Mouse (Mus musculus): Measurements from ENCODE around the gene Prkag3. TPM values are rescaled to one million over a fixed set of nuclear protein-coding genes. Genes with fewer than 3 reads are reported as not detected.

Gene Prkag3
- not detected for total RNA-seq (2023)

DNA sequence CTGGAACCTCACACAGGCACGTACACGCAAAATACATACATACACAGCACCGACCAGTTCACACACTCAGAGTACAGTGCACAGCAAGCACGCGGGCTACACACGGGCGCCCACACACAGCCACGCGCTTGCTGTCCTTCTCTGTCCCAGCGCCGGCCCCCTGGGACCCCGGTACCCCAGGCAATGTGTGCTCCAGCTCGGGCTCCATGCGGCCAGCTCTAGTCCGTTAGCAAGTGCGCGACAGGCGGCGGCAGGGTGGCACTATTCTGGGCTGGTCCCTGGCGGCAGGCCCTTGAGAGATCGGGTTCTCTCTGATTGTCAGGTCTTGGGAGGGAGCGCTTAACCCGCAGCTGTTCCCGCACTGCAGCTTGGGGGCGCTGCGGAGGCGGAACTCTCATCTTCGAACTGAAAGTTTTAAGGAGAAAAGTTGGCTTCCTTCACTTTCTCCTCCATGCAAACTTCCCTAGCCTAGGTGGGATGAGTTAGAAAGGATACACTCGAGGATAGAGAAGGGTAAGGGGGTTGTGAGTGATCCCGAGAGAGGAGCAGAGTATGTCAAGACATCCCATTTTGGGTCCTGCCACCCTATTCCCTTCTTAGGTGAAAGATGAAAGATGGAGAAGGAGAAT is at the start of gene Prkag3:
Gene Prkag3 (minus strand): TSS at position 579 of the 629 bp plus-strand sequence.

DNA sequence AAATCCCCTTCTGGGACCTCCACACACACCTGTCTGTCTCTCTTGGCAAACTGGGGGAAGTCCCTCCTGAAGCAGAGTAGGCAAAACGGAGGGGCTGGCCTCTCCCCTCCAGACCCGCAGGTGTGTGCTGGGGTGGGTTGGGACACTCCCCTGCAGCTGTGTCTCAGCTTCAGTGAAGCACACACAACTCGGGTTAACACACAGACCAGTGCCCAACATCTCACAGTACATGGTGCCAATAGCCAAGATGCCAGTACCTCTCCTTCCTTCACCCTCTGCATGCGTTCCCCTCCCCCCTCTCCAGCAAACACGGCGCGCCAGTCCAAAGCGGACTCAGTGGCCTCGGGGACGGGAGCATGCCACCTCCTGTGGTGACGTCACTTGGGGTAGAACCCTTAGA is 42.2 kb upstream of the Prkag3 start, which contains the start of gene Wnt10a:
Gene Wnt10a (plus strand): TSS at position 268 of the 400 bp plus-strand sequence.

DNA sequence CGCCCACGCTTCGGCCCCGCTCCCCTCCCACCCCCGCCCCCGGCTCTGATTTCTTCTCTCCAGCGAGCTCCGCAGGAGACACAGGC is 22.7 kb upstream of the Prkag3 start, which contains the start of gene Wnt6:
Gene Wnt6 (plus strand): TSS at position 48 of the 86 bp plus-strand sequence.

DNA sequence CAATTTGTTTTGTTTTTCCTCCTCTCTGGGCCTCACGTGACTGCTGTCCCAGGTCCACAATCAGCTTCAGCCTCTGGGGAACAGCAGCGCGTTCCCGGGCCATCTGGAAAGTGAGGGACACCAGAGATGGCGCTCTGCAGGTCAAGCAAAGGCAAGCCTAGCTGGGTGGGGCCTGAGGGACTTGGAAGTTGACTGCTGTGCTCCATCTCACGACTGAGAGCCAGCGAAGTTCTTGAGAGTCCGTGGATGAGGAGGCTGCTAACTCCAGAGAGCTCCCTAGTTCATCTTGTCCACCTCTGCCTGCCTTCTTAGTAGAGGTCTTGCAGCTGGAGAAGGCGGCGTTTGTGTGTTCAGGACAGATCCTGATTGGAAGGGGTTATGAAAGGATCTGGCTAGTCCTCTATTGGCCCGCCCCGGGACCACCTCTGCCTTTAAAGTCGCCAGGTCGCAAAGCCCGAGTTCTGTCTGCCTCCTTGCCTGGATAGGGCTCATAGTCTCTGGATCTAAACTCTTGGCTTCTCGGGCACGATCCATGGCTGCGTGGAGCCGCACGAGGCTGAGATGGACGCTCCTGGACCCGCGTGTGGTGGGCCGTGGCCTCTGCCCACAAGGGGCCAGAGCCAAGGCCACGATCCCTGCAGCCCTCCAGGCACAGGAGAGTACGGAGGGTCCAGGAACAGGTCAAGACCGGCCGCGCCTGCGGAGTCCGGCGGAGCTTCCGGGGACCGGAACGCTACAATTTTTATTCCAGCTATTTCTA is 35.7 kb downstream of the Prkag3 start, which contains the start of gene Cyp27a1:
Gene Cyp27a1 (plus strand): TSS at position 476 of the 760 bp plus-strand sequence.

Other genes with a start within 250 kb of the Prkag3 start
- 10 to 100 TPM; 28.8 to 31.2 TPM for gene Cnot9, start 243.2 kb downstream of the Prkag3 start, total RNA-seq (2023)
- under 1 TPM; 0.29 to 0.80 TPM for gene Plcd4, start 206.3 kb downstream of the Prkag3 start, total RNA-seq (2023)
- 10 to 100 TPM; 27.2 to 37.4 TPM for gene Usp37, start 204.9 kb downstream of the Prkag3 start, total RNA-seq (2023)
- gene Zfp142, start 161.0 kb downstream of the Prkag3 start, total RNA-seq (2023): 10 to 100 TPM; 44.8 to 46.3 TPM
- gene Bcs1l, start 160.9 kb downstream of the Prkag3 start, total RNA-seq (2023): 10 to 100 TPM in 1 of 2 experiments, 1 to 10 TPM in 1; 9.2 to 12.7 TPM
- gene Rnf25, start 147.8 kb downstream of the Prkag3 start, total RNA-seq (2023): 10 to 100 TPM; 65.3 to 66.4 TPM
- under 1 TPM in 1 of 2 experiments, not detected in 1; 0.75 TPM for gene Stk36, start 147.8 kb downstream of the Prkag3 start, total RNA-seq (2023)
- 10 to 100 TPM; 47.2 to 51.5 TPM for gene Ttll4, start 87.5 kb downstream of the Prkag3 start, total RNA-seq (2023)
- 10 to 100 TPM; 16.2 to 18.0 TPM for gene Cyp27a1, start 35.6 kb downstream of the Prkag3 start, total RNA-seq (2023)
- not detected for gene Wnt6, start 22.7 kb upstream of the Prkag3 start, total RNA-seq (2023)
- 1 to 10 TPM; 2.2 to 3.0 TPM for gene Wnt10a, start 42.3 kb upstream of the Prkag3 start, total RNA-seq (2023)
- gene Cdk5r2, start 105.7 kb upstream of the Prkag3 start, total RNA-seq (2023): not detected
- gene Fev, start 136.2 kb upstream of the Prkag3 start, total RNA-seq (2023): not detected
- not detected for gene Cryba2, start 143.9 kb upstream of the Prkag3 start, total RNA-seq (2023)
- not detected for gene Cfap65, start 186.4 kb upstream of the Prkag3 start, total RNA-seq (2023)
- under 1 TPM in 1 of 2 experiments, not detected in 1; 0.49 TPM for gene Ihh, start 202.5 kb upstream of the Prkag3 start, total RNA-seq (2023)